Mouse (Mus musculus): ENCODE measurements around the gene Ngdn. TPM values are rescaled to one million over a fixed set of nuclear protein-coding genes. Genes with fewer than 3 reads are reported as not detected.
"Not testable (repeated sequence)": the region's sequence is repeated elsewhere in the genome, so short reads cannot be mapped to it uniquely, and the experiment has no call there.

Gene Ngdn
- polyA plus RNA-seq, 1 experiment from 2014 or later = 83.9 TPM

GRCm38 (mm10) chr14:54995457-54996138 lies 19.7 kb upstream of the Ngdn start:
- H3K4me1 ChIP-seq (ENCODE audit: control insufficient read depth, insufficient read depth, low read length) = no peaks in the 10 kb centered on the region
- H3K27me3 ChIP-seq (ENCODE audit: control insufficient read depth, insufficient read depth, low read length) = no peaks in the 10 kb centered on the region
- H3K4me3 ChIP-seq (ENCODE audit: low read depth, low read length) = no peak overlapping the region
- DNase-seq (ENCODE audit: low spot score) (no peak), ATAC-seq (ENCODE audit: insufficient read depth, low FRiP score, low TSS enrichment) (no peak)
- no peaks in the 10 kb centered on the region for H3K36me3 ChIP-seq (ENCODE audit: control insufficient read depth, insufficient read depth, low read length)
- 63% methylated on average over 14 of the region's 14 CpGs for WGBS
- H3K4me2 ChIP-seq (ENCODE audit: low read depth) = no peak overlapping the region
- no peak overlapping the region for H3K27ac ChIP-seq (ENCODE audit: low read depth, low read length)
- no peaks in the 10 kb centered on the region for H3K9me3 ChIP-seq (ENCODE audit: control insufficient read depth, low read length)
- H3K9ac ChIP-seq (ENCODE audit: low read length) = no peak overlapping the region

GRCm38 (mm10) chr14:54996793-54997192 lies 18.5 kb upstream of the Ngdn start:
- no peak overlapping the region for H3K4me2 ChIP-seq (ENCODE audit: low read depth)
- ATAC-seq (ENCODE audit: insufficient read depth, low FRiP score, low TSS enrichment) (no peak), DNase-seq (ENCODE audit: low spot score) (no peak)
- 50% methylated on average over 9 of the region's 9 CpGs for WGBS
- no peaks in the 10 kb centered on the region for H3K4me1 ChIP-seq (ENCODE audit: control insufficient read depth, insufficient read depth, low read length)
- H3K9me3 ChIP-seq (ENCODE audit: control insufficient read depth, low read length) = no peaks in the 10 kb centered on the region
- H3K27me3 ChIP-seq (ENCODE audit: control insufficient read depth, insufficient read depth, low read length) = no peaks in the 10 kb centered on the region
- H3K4me3 ChIP-seq (ENCODE audit: low read depth, low read length) = no peak overlapping the region
- no peaks in the 10 kb centered on the region for H3K36me3 ChIP-seq (ENCODE audit: control insufficient read depth, insufficient read depth, low read length)
- no peak overlapping the region; the same call in 1 of the 2 replicates for H3K9ac ChIP-seq (ENCODE audit: low read length)
- H3K27ac ChIP-seq (ENCODE audit: low read depth, low read length) = no peak overlapping the region

GRCm38 (mm10) chr14:54997297-54997696 lies 18.0 kb upstream of the Ngdn start:
- H3K4me2 ChIP-seq (ENCODE audit: low read depth) = no peak overlapping the region
- H3K9ac ChIP-seq (ENCODE audit: low read length) = no peak overlapping the region
- no peak overlapping the region for H3K27ac ChIP-seq (ENCODE audit: low read depth, low read length)
- DNase-seq (ENCODE audit: low spot score) (no peak), ATAC-seq (ENCODE audit: insufficient read depth, low FRiP score, low TSS enrichment) (no peak)
- H3K9me3 ChIP-seq (ENCODE audit: control insufficient read depth, low read length) = no peaks in the 10 kb centered on the region
- no peak overlapping the region for H3K4me3 ChIP-seq (ENCODE audit: low read depth, low read length)
- no peaks in the 10 kb centered on the region for H3K4me1 ChIP-seq (ENCODE audit: control insufficient read depth, insufficient read depth, low read length)
- H3K36me3 ChIP-seq (ENCODE audit: control insufficient read depth, insufficient read depth, low read length) = no peaks in the 10 kb centered on the region
- no peaks in the 10 kb centered on the region for H3K27me3 ChIP-seq (ENCODE audit: control insufficient read depth, insufficient read depth, low read length)
- 34% methylated on average over 4 of the region's 4 CpGs for WGBS

GRCm38 (mm10) chr14:54998680-54999079 lies 16.6 kb upstream of the Ngdn start:
- Histone ChIP-seq H3K9me3 (ENCODE audit: control insufficient read depth, low read length) (no peaks in the 10 kb centered on the region), H3K4me2 (ENCODE audit: low read depth) (no peak overlapping the region), H3K4me1 (ENCODE audit: control insufficient read depth, insufficient read depth, low read length) (no peaks in the 10 kb centered on the region), H3K36me3 (ENCODE audit: control insufficient read depth, insufficient read depth, low read length) (no peaks in the 10 kb centered on the region), H3K27ac (ENCODE audit: low read depth, low read length) (no peak overlapping the region), H3K9ac (ENCODE audit: low read length) (no peak overlapping the region), H3K4me3 (ENCODE audit: low read depth, low read length) (no peak overlapping the region), H3K27me3 (ENCODE audit: control insufficient read depth, insufficient read depth, low read length) (no peaks in the 10 kb centered on the region)
- DNase-seq (ENCODE audit: low spot score) (no peak), ATAC-seq (ENCODE audit: insufficient read depth, low FRiP score, low TSS enrichment) (no peak)

GRCm38 (mm10) chr14:54999868-55000267 lies 15.4 kb upstream of the Ngdn start:
- ATAC-seq (ENCODE audit: insufficient read depth, low FRiP score, low TSS enrichment); H3K9me3 ChIP-seq (ENCODE audit: control insufficient read depth, low read length); H3K9ac ChIP-seq (ENCODE audit: low read length); DNase-seq (ENCODE audit: low spot score); H3K4me3 ChIP-seq (ENCODE audit: low read depth, low read length); H3K36me3 ChIP-seq (ENCODE audit: control insufficient read depth, insufficient read depth, low read length); H3K27ac ChIP-seq (ENCODE audit: low read depth, low read length); H3K4me1 ChIP-seq (ENCODE audit: control insufficient read depth, insufficient read depth, low read length); H3K27me3 ChIP-seq (ENCODE audit: control insufficient read depth, insufficient read depth, low read length); H3K4me2 ChIP-seq (ENCODE audit: low read depth): not testable (repeated sequence)
- WGBS = 84% methylated on average over 5 of the region's 5 CpGs

GRCm38 (mm10) chr14:55000814-55001213 lies 14.4 kb upstream of the Ngdn start:
- H3K27me3 ChIP-seq (ENCODE audit: control insufficient read depth, insufficient read depth, low read length) = no peaks in the 10 kb centered on the region
- no peak overlapping the region for H3K4me3 ChIP-seq (ENCODE audit: low read depth, low read length)
- no peak overlapping the region for H3K9ac ChIP-seq (ENCODE audit: low read length)
- H3K4me1 ChIP-seq (ENCODE audit: control insufficient read depth, insufficient read depth, low read length) = no peaks in the 10 kb centered on the region
- no peak for DNase-seq (ENCODE audit: low spot score)
- 81% methylated on average over 6 of the region's 6 CpGs for WGBS
- no peaks in the 10 kb centered on the region for H3K9me3 ChIP-seq (ENCODE audit: control insufficient read depth, low read length)
- no peak overlapping the region for H3K27ac ChIP-seq (ENCODE audit: low read depth, low read length)
- H3K4me2 ChIP-seq (ENCODE audit: low read depth) = no peak overlapping the region
- no peaks in the 10 kb centered on the region for H3K36me3 ChIP-seq (ENCODE audit: control insufficient read depth, insufficient read depth, low read length)
- ATAC-seq (ENCODE audit: insufficient read depth, low FRiP score, low TSS enrichment) = no peak

- H3K4me2 ChIP-seq (ENCODE audit: low read depth) = no peak overlapping the region
- no peak for ATAC-seq (ENCODE audit: insufficient read depth, low FRiP score, low TSS enrichment)
- no peaks in the 10 kb centered on the region for H3K36me3 ChIP-seq (ENCODE audit: control insufficient read depth, insufficient read depth, low read length)
- no peaks in the 10 kb centered on the region for H3K9me3 ChIP-seq (ENCODE audit: control insufficient read depth, low read length)
- no peak for DNase-seq (ENCODE audit: low spot score)
- H3K4me3 ChIP-seq (ENCODE audit: low read depth, low read length) = no peak overlapping the region
- 95% methylated on average over 2 of the region's 2 CpGs for WGBS
- H3K4me1 ChIP-seq (ENCODE audit: control insufficient read depth, insufficient read depth, low read length) = no peaks in the 10 kb centered on the region
- no peaks in the 10 kb centered on the region for H3K27me3 ChIP-seq (ENCODE audit: control insufficient read depth, insufficient read depth, low read length)
- H3K9ac ChIP-seq (ENCODE audit: low read length) = no peak overlapping the region
- H3K27ac ChIP-seq (ENCODE audit: low read depth, low read length) = no peak overlapping the region
Measured at GRCm38 (mm10) chr14:55001446-55001845, 13.8 kb upstream of the Ngdn start.

- Histone ChIP-seq H3K27ac (ENCODE audit: low read depth, low read length) (no peak overlapping the region), H3K4me1 (ENCODE audit: control insufficient read depth, insufficient read depth, low read length) (no peaks in the 10 kb centered on the region), H3K4me3 (ENCODE audit: low read depth, low read length) (no peak overlapping the region), H3K36me3 (ENCODE audit: control insufficient read depth, insufficient read depth, low read length) (no peaks in the 10 kb centered on the region), H3K9me3 (ENCODE audit: control insufficient read depth, low read length) (no peaks in the 10 kb centered on the region), H3K9ac (ENCODE audit: low read length) (no peak overlapping the region), H3K27me3 (ENCODE audit: control insufficient read depth, insufficient read depth, low read length) (no peaks in the 10 kb centered on the region), H3K4me2 (ENCODE audit: low read depth) (no peak overlapping the region)
- no peak for DNase-seq (ENCODE audit: low spot score)
- ATAC-seq (ENCODE audit: insufficient read depth, low FRiP score, low TSS enrichment) = no peak
- WGBS = 56% methylated on average over 12 of the region's 12 CpGs
Measured at GRCm38 (mm10) chr14:55001938-55002686, 13.1 kb upstream of the Ngdn start.

GRCm38 (mm10) chr14:55002687-55003120 lies 12.6 kb upstream of the Ngdn start:
- Histone ChIP-seq H3K4me3 (ENCODE audit: low read depth, low read length) (no peak overlapping the region), H3K36me3 (ENCODE audit: control insufficient read depth, insufficient read depth, low read length) (no peaks in the 10 kb centered on the region), H3K27ac (ENCODE audit: low read depth, low read length) (no peak overlapping the region), H3K4me1 (ENCODE audit: control insufficient read depth, insufficient read depth, low read length) (no peaks in the 10 kb centered on the region), H3K9ac (ENCODE audit: low read length) (no peak overlapping the region), H3K27me3 (ENCODE audit: control insufficient read depth, insufficient read depth, low read length) (no peaks in the 10 kb centered on the region), H3K4me2 (ENCODE audit: low read depth) (no peak overlapping the region), H3K9me3 (ENCODE audit: control insufficient read depth, low read length) (no peaks in the 10 kb centered on the region)
- no peak for DNase-seq (ENCODE audit: low spot score)
- no peak for ATAC-seq (ENCODE audit: insufficient read depth, low FRiP score, low TSS enrichment)
- 75% methylated on average over 7 of the region's 7 CpGs for WGBS

All from neural tube, embryonic 11.5 days (tissue).